Mouse (Mus musculus): ENCODE measurements around the gene Prl8a6.
A peak's percentile ranks its signal among the peaks of the same experiment; 100 is the strongest.

The Prl8a6 gene

GRCm38 (mm10) chr13:27438588-27438987 is at the start of gene Prl8a6:
TSS of gene Prl8a6 (minus strand) at chr13:27438688.
- no peak for DNase-seq (ENCODE audit: low read depth, low spot score)

GRCm38 (mm10) chr13:27433159-27433558 is 5.3 kb downstream of the Prl8a6 start:
- no peak for DNase-seq (ENCODE audit: low read depth, low spot score)

GRCm38 (mm10) chr13:27413640-27414039 is 24.8 kb downstream of the Prl8a6 start:
- DNase-seq (ENCODE audit: low read depth, low spot score): no peak

GRCm38 (mm10) chr13:27399061-27399724 is 39.3 kb downstream of the Prl8a6 start:
- peak; percentile 6 for DNase-seq (ENCODE audit: low read depth, low spot score)

GRCm38 (mm10) chr13:27390746-27391145 is 47.7 kb downstream of the Prl8a6 start, which contains the start of gene Prl2b1:
TSS of gene Prl2b1 (minus strand) at chr13:27390846.
- DNase-seq (ENCODE audit: low read depth, low spot score): no peak
